Mouse (Mus musculus) lung, postnatal 0 days (tissue): ENCODE data around the gene Ell.
A peak's percentile ranks its signal among the peaks of the same experiment; 100 is the strongest.

Experiments
- CTCF ChIP-seq: IDR thresholded peaks from 2 replicates; pipeline ENCODE4 v1.5.1; 2016; ENCODE audit warnings: antibody characterized with exemption, mild to moderate bottlenecking
- EP300 ChIP-seq: IDR thresholded peaks from 2 replicates; pipeline ENCODE4 v1.6.1; 2016; ENCODE audit warnings: antibody characterized with exemption, mild to moderate bottlenecking, control low read depth

DNA sequence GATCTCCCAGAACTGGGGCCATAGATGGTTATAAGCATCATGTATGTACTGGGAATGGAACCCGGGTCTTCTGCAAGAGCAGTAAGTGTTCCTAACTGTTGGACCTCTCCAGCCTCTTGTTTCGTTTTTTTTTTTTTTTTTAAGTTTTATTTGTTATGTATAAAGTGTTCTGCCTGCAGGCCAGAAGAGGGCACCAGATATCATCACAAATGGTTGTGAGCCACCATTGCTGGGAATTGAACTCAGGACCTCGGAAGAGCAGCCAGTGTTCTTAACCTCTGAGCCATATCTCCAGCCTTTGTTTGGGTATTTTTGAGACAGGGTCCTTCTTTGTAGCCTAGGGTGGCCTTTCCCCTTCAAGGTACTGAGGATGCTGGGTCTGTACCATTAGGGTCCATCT is 19.7 kb downstream of the Ell start:
- TF ChIP-seq CTCF (peak; percentile 50), EP300 (no peak)
